Mouse (Mus musculus): ENCODE measurements around the gene Stac.

Stac gene

DNA sequence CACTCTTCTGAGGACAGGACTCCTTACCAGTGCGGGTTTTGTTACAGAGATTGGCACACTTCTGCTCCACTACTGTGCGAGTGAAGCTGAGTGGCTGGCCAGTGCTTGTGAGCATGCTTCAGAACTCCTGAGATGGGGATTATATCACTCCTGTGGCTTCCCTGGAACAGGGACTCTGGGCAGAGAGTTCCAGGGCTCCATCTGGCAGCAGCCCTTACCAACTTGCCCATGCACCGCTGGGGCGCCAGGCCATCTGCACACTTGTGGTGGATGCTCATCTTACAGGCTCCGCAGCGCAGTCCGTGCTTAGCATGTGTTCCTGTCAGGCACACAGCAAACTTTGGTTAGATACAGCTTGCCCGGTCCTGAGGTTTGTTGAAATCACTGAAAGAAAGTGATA lies 83.5 kb downstream of the Stac start:
- DNase-seq (ENCODE audit: low spot score in 2 of 2) = no peak

DNA sequence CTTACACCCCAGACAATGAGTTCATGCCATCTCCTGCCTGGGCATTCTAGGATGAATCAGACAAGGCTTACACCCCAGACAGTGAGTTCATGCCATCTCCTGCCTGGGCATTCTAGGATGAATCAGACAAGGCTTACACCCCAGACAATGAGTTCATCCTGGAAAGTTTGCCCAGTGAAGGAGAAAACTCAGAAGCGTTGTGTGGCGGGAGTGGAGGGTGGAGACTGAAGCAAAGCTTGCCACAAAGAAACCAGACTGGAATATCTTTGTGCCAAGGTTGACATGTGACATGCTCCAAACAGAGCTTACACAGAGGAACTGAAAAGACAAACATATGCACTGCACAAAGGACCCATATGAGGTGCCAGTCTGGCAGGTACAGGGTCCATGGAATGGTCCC lies 102.6 kb downstream of the Stac start:
- DNase-seq (ENCODE audit: low spot score in 2 of 2) = no peak

DNA sequence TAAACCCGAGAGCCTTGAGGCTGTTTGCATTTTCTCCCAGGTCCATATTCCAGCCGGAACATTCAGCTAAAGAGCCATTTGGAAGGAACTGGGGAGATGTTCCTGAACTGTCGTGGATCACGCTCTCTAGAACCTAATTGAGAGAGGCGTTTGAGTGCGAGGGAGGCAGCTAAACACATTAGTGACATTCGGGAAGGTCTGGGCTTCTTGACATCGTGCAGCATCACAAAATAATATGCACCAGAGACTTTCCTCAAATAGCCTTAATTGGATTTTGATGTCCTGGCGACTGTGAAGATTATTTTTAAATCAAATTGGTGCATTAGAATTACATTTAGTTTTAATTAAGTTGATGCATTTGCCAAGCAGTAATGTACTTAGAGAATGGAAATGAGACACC lies 111.4 kb downstream of the Stac start:
- no peak for DNase-seq (ENCODE audit: low spot score in 2 of 2)

DNA sequence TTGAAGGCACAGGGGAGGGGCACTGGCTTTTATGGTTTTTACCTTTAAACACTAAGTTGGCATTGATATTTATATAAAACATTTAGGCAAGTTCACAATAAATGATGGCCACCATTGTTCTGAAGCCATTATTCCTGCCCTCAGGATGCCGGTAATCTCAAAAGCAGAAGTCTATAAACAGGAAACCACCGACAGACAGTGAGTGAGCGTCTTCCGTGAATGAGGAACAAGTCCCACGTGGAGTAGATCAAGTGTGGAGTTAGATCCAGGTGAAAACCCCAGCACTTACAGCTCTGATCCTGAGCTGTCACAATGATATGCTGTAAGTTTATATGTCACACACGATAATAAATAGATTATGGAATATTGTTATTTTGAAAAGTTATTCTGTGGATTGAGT lies 112.7 kb downstream of the Stac start:
- no peak for DNase-seq (ENCODE audit: low spot score in 2 of 2)

DNA sequence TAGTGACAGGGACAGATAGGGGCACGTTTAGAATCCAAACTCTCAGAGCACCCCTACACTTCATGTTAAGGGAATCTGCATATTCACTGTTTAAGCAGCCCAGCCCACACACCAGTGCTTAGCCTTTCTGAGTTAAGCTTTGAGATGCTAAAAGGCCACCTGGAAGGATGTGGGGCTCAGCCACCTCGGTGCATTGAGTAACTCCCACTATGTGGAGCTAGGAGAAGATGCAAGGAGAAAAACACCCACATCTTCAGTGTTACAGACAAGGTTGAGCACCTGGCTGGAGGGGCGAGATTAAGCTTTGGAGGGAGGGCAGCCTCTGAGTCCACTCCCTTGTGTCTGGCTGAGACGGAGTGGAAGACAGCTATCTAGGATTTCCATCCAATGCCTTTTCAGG lies 114.3 kb downstream of the Stac start:
- no peak for DNase-seq (ENCODE audit: low spot score in 2 of 2)

DNA sequence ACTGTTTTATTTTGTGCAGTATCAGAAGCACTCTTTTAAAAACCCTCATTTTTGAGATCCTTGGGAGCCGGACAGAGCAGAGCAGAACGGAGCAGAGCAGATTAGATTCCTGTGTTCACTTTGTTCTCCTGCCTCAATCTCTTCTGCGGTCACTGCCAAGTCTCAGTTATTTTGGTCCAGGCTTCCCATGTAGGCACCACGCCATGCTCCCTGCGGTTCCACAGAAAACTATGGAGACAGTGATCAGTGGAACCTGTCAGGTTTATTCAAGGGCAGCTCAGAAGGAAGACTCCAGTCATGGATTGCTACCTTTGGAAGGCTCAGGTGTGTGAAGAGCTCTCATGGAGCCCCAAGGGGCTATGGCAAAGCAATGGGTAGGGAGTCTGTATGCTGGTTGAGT lies 116.3 kb downstream of the Stac start:
- no peak for DNase-seq (ENCODE audit: low spot score in 2 of 2)

DNA sequence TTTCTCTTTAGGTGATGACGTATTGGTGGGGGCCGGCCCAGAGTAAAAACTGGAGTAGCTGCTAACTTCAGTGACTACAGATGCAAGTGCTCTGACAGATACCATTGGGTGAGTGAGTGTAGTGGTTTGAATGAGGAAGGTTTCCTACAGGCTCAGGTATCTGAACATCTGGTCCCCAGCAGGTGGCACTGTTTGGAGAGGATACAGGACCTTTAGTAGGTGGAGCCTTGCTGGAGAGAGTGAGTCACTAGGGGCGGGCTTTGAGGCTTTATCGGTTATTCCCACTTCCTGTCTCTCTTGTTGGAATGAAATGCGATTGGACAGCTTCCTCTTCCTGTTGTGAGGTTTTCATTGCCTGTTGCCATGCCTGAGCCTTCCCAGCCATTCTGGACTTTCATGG lies 118.5 kb downstream of the Stac start:
- DNase-seq (ENCODE audit: low spot score in 2 of 2) = peak in 1 of 2 experiments; percentile 43

DNA sequence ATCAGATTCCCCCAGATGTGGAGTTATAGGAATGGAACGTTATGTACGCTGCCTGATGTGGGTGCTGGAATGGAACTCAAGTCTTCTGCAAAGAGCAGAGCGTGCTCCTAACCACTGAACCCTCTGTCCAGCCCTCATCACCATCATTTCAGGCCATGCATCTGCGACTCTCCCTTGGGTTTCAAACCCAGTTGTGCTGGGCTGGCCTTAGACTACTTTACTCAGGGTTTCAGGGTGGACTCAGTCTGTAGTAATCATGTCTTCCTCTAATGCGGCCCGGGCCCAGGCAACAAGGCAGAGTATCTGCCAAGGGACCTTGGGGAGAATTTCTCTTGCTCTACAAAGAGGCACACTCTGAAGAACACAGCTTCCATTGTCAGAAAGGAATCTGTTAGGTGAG lies 126.0 kb downstream of the Stac start:
- DNase-seq (ENCODE audit: low spot score in 2 of 2) = no peak

DNA sequence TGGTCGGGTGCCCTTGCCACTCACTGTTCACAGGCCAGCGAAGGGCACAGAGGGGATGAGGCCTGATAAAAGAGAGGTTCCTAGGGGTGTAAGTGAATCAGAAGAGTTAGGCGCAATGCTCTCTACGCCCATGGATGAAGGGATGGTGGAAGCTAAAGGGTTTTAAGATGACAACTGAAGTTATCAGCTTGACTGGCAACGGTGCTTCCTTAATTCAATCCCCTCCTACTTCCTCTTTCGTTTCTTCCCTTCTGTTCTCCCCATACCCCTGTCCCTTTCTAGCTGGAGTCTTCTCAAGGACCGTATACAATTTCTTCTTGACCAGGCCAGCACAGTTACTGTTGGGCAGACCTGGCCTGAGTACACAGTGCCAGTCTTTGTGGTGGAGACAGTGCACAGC lies 126.9 kb downstream of the Stac start:
- no peak for DNase-seq (ENCODE audit: low spot score in 2 of 2)

DNA sequence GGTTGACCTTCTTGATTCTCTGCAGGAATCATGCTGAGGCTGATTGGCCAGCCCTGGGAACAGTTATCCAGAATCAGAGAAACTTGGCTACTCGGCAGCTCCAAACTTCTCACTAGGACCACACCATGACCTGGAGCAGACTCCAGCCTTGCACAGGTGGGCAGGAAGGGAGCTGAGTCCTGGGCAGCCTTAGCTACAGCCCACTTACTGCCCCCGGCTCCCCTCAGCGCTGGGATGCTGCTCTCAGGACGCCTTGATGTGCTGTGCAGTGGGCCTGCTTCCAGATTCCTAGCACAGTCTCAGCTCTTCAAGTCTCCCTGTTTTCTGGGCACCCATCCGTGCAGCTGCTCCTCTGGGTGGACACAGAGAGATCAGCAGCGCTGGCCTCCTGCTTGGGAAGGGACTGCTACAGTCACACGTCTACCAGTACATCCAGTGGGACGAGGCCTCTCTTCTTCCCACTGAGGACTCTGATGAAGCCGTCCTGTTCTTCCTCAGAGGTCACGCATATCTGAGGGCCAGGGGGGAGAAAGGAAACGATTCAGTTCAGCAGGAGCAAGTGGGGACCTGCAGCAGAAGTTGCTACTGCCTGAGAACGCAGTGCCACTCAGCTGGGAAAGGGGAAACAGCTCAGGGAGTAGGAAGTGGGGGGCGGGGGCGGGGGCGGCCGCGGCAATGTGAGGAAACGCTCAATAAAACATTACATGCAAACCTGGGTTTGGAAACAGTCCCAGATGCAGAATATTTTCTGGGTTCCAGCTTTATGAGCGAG lies 127.7 kb downstream of the Stac start:
- DNase-seq (ENCODE audit: low spot score in 2 of 2) = no peak

DNA sequence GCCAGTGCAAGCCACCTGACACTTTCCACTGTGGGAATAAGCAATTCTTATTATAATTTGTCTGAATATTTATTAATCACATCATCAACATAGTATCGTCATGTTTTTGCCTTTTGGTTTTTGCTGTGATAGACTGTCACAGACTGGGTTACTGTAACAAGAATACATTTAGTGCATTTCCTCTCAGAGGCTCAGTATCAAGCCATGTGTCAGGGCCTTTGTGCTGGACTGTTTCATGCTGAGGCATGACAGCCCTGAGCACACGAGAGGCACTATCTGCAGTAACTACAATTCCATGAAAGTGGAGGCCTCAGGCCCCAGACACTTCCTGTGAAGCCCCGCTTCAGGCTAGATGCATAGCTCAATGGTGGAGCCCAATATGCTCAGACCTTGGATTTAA lies 133.4 kb downstream of the Stac start:
- no peak for DNase-seq (ENCODE audit: low spot score in 2 of 2)

DNA sequence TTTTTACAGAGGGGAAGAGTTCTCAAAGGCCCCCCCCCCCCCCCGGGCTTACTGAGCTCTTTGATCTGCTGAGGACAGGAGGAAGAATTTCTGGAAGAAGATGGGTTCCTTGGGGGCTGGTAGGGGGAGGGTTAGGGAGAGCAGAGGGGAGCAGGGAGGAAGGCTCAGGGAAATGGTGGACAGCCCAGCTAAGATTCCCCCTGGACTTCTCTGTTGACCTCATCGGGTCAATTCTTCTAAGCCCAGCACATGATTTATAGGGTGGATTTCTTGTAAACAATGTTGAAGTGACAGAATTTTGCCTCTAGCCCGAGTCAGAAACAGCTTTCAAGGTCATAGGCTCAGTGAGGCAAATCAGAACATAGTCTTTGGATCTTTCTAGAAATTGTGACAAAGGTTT lies 137.3 kb downstream of the Stac start:
- DNase-seq (ENCODE audit: low spot score in 2 of 2) = no peak

DNA sequence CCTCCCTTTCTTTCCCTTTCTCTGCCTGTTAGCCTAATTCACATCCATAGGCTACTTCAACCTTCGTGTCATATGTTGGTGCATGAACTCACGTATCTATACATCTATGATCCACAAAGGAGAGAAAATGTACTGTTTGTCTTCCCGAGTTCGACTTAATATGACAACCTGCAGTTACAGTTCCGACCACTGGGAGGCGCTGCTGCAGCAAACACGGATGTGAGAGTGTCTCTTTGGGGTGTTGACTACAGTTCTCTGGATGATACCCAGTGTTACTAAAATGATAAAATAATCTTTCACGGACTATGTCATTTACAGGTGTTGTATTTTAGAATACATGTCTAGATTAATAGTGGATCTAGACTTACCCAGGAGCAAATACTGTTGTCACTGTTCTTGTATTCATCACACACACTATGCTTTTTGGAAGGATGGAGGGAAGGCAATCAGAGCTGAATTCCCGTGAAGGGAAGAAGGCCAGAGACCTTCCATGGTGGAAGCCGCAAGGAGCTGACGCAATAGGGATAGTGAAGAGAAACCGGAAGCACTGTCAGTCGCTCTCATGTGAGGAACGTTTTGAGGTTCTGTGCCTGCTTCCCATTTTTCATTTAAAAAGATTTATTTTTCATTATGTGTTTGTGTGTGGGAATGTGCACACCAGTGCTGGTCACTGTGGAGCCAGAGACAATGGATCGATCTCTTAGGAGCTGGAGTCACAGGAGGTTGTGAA lies 138.5 kb downstream of the Stac start:
- DNase-seq (ENCODE audit: low spot score in 2 of 2) = peak in 1 of 2 experiments; percentile 57

DNA sequence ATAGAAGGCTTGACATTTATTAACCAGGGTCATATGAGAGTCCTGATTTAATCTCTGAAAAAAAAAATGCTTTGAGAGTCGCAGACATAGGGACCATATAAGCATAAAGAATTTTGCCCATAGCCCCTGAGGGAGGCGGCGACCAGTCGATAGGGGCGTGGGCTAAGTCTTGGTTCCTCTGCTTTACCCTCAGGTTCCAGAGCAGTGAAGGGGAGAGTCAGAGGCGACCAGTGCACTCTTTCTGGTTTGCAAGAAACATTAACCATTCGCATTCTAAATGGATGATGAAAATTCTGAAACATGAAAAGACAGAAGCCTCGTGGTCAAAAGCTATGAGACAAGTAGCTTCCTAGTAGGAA lies 139.2 kb downstream of the Stac start:
- DNase-seq (ENCODE audit: low spot score in 2 of 2) = no peak

DNA sequence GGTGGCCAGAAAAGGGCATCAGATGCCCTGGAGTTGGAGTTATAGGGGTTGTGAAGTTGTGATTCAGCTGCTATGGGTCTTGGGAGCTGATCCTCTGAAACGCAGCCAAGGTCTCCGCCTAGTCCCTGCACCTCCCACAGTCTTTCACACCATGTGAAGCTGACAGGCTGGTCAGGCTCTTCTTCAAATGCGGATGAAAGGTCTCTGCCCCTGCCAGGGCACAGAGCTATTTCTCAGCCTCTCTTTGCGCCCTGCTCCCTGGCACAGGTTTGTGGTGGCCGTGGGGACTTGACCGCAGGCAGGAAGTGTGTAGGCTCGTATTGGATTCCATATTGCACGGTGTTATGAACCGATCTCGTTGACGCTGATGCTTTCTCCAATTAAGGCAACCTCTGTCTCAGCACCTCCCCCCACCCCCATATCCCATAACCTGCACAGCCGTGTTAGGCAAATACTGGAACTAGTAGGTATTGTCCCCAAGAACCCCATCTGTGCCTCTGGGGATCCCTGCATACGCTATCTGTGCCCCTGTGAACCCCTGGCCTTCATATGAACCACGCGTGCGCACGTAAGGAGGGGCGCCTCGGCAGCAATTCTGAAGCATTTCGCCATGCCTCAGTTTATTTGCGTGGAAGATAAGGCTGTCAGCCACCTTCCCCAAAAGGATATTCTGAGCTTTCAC lies 139.7 kb downstream of the Stac start:
- DNase-seq (ENCODE audit: low spot score in 2 of 2) = no peak

DNA sequence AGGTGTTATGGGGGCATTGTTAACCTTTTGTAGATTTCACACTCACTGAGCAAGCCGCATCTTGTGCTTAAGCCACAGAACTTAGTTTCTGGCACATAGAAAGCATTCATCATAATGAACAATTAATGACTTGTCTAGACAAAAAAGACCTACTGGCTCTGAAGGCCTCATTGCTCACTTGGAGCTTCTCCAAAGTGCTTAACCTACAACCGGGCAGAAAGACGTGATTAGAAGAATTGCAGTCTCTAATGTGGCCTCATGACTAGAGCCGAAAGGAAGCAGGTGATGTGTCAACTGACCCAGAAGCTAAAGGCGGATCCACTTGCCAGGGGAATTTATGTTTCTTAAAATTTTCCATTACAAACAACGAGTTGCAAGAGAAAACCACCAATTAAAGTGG lies 147.5 kb downstream of the Stac start:
- no peak for DNase-seq (ENCODE audit: low spot score in 2 of 2)

DNA sequence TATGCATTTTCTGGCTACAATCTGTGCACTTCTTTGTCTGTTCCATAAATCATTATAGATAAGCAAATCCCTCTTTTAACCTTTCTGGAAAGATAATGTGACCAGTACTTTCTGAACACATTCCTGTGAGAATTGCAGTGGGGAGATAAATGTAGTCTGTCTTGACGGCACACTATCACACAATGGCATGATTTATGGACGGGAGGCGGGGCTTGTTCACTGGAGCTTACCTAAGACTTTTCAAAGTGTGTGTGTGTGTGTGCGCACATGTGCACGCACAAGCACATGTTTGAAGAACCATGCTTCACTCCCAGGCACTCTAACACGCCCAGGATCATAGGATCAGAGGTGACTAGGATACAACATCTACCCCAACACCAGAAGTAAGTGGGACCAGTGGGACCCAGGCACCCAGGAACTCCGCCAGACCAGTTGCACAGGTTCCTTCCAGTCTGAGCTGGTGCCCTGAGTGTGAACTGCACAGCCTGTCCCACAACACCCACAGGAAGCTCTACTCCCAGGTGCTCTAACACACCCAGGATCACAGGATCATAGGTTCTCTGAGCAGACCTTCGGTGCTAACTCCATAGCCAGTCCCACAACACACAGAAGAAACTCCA lies 154.6 kb downstream of the Stac start:
- DNase-seq (ENCODE audit: low spot score in 2 of 2) = no peak

DNA sequence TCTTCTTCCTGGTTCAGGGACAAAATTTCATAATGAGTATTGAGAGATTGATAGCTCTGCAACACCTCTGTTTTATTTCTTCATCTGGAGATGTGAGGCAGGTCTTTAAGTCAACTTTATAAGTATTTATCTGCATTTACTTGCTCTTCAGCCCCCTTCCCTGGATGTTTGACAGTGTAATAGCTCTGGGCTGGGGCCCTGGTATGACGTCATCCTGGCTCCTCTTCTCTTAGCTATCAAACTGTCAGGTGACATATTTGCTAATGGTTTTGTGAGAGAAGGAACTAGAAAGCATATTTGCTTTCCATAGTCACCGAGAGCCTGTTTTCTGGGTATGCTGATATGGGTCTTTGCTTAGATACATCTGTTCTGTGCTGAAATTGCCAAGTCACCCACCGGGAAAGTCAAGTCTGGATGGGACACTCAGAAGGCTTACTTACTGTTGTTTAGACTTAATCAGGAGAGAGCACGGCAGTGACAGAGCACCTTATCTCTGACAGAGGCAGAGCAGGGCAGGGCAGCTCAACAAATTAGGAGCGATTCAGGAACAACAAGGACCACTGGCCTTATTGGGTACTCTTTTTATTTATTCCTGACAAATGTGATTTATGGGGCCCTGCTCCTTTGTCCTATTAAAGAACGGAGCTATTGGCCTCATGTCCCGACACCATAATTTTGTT lies 155.3 kb downstream of the Stac start:
- DNase-seq (ENCODE audit: low spot score in 2 of 2) = no peak

DNA sequence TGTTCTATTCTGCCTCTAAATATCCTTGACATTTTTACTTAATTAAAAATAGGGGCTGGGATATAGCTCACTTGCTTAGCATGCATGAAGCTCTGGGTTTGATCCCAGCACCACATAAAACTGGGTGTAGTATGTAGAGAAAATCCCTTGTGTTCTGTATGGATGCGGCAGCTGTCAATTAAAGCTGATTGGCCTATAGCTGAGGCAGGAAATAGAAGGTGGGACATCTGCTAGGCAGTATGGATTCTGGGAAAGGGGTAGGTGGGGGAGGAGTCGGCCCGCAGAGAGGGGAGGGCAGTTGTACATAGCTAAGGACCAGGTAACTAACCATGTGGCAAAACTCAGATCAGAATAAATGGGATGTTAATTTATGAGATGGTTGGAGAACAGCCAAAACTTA lies 166.3 kb downstream of the Stac start:
- DNase-seq (ENCODE audit: low spot score in 2 of 2) = no peak

DNA sequence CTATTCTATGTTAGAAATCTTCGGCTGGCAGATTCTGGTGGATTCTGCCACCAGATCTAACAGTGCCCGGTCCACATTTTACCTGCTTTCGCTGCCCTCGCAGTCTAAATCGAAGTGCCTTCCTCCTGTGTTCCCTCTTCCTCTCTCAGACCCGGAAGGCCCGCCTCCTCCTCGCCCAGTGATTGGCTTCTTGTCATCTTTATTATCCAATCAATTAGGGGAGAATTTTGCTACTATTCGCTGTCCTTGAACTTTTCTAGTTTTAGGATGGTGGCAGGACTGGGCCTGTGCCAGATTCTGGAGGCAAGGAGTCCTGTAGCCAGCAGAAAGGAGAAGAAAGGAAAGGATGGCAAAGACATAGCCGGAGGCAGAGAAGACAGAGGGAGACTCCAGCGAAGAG lies 167.0 kb downstream of the Stac start:
- DNase-seq (ENCODE audit: low spot score in 2 of 2) = no peak

DNA sequence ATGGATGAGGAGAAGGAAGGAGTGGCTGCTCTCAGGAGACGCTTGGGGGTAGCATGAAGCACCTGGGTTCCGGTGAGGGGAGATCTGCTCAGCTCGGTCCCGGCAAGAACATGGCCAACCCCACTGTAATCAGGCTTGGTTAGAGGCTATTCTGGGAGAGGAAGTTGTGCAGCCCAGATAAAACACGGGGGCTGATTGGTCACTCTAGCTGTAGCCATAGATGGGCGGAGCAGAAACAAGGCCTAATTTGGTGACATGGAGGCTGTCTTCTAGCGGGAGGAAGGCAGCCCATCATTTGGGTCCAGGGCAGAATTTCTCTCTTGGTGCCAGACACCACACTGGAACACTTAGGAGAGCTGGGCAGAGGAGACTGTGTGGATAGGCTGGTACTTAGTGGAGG lies 167.9 kb downstream of the Stac start:
- no peak for DNase-seq (ENCODE audit: low spot score in 2 of 2)

DNA sequence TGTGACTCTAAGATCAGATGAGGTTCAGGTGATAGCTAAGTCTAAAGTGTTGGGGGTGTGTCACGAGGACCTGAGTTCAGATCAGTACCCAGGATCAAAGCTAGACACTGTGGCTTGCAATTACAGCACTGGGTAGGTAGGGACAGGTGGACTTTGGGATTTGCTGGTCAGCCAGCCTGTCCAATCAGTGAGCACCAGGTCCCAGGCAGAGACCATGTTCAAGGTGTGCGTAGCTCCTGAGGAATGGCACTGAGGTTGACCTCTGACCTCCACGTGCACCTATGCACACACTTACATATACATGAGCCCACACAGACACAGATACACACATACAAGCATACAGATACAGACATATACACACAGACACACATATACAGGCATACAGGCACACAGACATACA lies 174.6 kb downstream of the Stac start:
- no peak for DNase-seq (ENCODE audit: low spot score in 2 of 2)
